Mouse (Mus musculus): ENCODE results near the gene Krt7.

GRCm38 (mm10) chr15:101382811-101383210, 28.0 kb upstream of the Krt7 start:
- TF ChIP-seq CTCF (conservative IDR thresholded peaks at IDR 0.05 in 1 of 2, IDR thresholded peaks at IDR 0.05 in 1 of 2; ENCODE audit: low read depth in 2 of 2, low read length in 2 of 2) = no peak
- no peak for TF ChIP-seq SIN3A (IDR thresholded peaks at IDR 0.05; ENCODE audit: low read length)
- no peak for TF ChIP-seq EP300 (IDR thresholded peaks at IDR 0.05; ENCODE audit: low read length)
- TF ChIP-seq POLR2A (IDR thresholded peaks at IDR 0.05; ENCODE audit: low read depth, low read length) = no peak
- no peak for TF ChIP-seq CHD2 (IDR thresholded peaks at IDR 0.05; ENCODE audit: low read length)
- TF ChIP-seq ZC3H11A (IDR thresholded peaks at IDR 0.05; ENCODE audit: low read depth, low read length) = no peak
- TF ChIP-seq NRF1 (IDR thresholded peaks at IDR 0.05; ENCODE audit: low read depth, low read length) = no peak
- no peak for TF ChIP-seq ZNF384 (IDR thresholded peaks at IDR 0.05; ENCODE audit: low read depth, low read length)
